In genomic region chr11:97609743-97610142, GRCm38 (mm10) we compare ENCODE assay signal across 19 mouse cellular contexts. TPM values are rescaled to one million over a fixed set of nuclear protein-coding genes. Genes with fewer than 3 reads are reported as not detected.
DNase-seq lines count a peak whose midpoint lies in the region.
"Had no signal": no experiment of that assay in that cellular context is flagged by ENCODE, and none has a peak within 500 bp of the region (broad histone marks: within the 10 kb centered on the region; RNA-seq: fewer than 3 reads in every experiment).

No protein-coding gene starts in this region.

- H3K27ac ChIP-seq in heart, embryonic 10.5 days: no peak overlapping the region
- H3K27ac ChIP-seq: embryonic facial prominence, embryonic 12.5 days; gastrocnemius, adult 2 months; heart, embryonic 13.5 days; hindbrain, embryonic 14.5 days; limb, embryonic 13.5 days; liver, embryonic 15.5 days had no signal

- WGBS in heart, embryonic 10.5 days: 89% methylated on average over 13 of the region's 13 CpGs

- no peaks in the 10 kb centered on the region for H3K9me3 ChIP-seq in heart, embryonic 10.5 days
- H3K9me3 ChIP-seq: embryonic facial prominence, embryonic 12.5 days; heart, embryonic 13.5 days; limb, embryonic 13.5 days; liver, embryonic 15.5 days had no signal

- intact Hi-C loops in left cerebral cortex, postnatal 10 days (cut with DNase I): no loop called here

- peak; percentile 73 for DNase-seq in layer of hippocampus, adult 9-11 months
- no peak for DNase-seq in layer of hippocampus, postnatal 14 days (ENCODE audit: low spot score in 2 of 2)
- DNase-seq in frontal cortex, postnatal 14 days (ENCODE audit: low spot score in 2 of 2): peak; percentile 56 to 69
- peak; percentile 55 to 69 for DNase-seq in left cerebral cortex, postnatal 10 days (ENCODE audit: extremely low spot score in 1 of 2, low spot score in 2 of 2)
- DNase-seq in right cerebral cortex, postnatal 25 days: peak; percentile 82
- no peak for DNase-seq in spleen, postnatal 10 days (ENCODE audit: low spot score in 2 of 2)
- no peak for DNase-seq in heart, embryonic 10.5 days (ENCODE audit: low spot score)
- DNase-seq: adrenal gland, postnatal 36 days; cerebellum, adult 9-10 months; gastrocnemius, adult 2 months; kidney, adult 11 months; retina, postnatal 1 day; thymus, postnatal 36 days had no signal

- H3K36me3 ChIP-seq in heart, embryonic 10.5 days: no peaks in the 10 kb centered on the region
- H3K36me3 ChIP-seq: embryonic facial prominence, embryonic 12.5 days; heart, embryonic 13.5 days; limb, embryonic 13.5 days; liver, embryonic 15.5 days had no signal

- peaks cover 33% of the 10 kb centered on the region for H3K27me3 ChIP-seq in heart, embryonic 10.5 days (ENCODE audit: insufficient read depth, poor library complexity, severe bottlenecking)
- H3K27me3 ChIP-seq: embryonic facial prominence, embryonic 12.5 days had no signal

- H3K4me1 ChIP-seq in heart, embryonic 10.5 days: no peaks in the 10 kb centered on the region; the same call in 1 of the 2 replicates
- H3K4me1 ChIP-seq: embryonic facial prominence, embryonic 12.5 days; heart, embryonic 13.5 days; limb, embryonic 13.5 days; liver, embryonic 15.5 days had no signal

- no peak overlapping the region for H3K4me3 ChIP-seq in heart, embryonic 10.5 days
- H3K4me3 ChIP-seq: embryonic facial prominence, embryonic 12.5 days; erythroblast, embryonic 14.5 days; gastrocnemius, adult 2 months; heart, embryonic 13.5 days; limb, embryonic 13.5 days; liver, embryonic 15.5 days had no signal

RNA-seq across cellular contexts. Expression of gene Epop, which starts 19.8 kb away (rescaled TPM):
- 10 to 100 TPM; 12.1 to 13.5 TPM for total RNA-seq in layer of hippocampus, postnatal 14 days (2021)
- 10 to 100 TPM; 15.0 to 18.4 TPM for total RNA-seq in left cerebral cortex, postnatal 10 days (2021)
- 1.9 and 8.5 TPM in 2 replicates for polyA plus RNA-seq in heart, embryonic 10.5 days (2016; fragmentation: Nextera tagmentation; extraction: Ambion mirVana)

RNA-seq across cellular contexts. Expression of gene Srcin1, which starts 33.8 kb away (rescaled TPM):
- 100 to 1,000 TPM; 309 to 331 TPM for total RNA-seq in layer of hippocampus, postnatal 14 days (2021)
- 100 to 1,000 TPM; 281 to 294 TPM for total RNA-seq in left cerebral cortex, postnatal 10 days (2021)
- 0.05 and 0.14 TPM in 2 replicates for polyA plus RNA-seq in heart, embryonic 10.5 days (2016; fragmentation: Nextera tagmentation; extraction: Ambion mirVana)
- polyA plus RNA-seq: erythroblast, embryonic 14.5 days; liver, embryonic 15.5 days had no signal

RNA-seq across cellular contexts. Expression of gene Mllt6, which starts 53.5 kb away (rescaled TPM):
- 10 to 100 TPM; 72.8 to 83.8 TPM for total RNA-seq in layer of hippocampus, postnatal 14 days (2021)
- total RNA-seq in left cerebral cortex, postnatal 10 days (2021): 10 to 100 TPM; 66.9 to 71.6 TPM
- polyA plus RNA-seq in heart, embryonic 10.5 days (2016; fragmentation: Nextera tagmentation; extraction: Ambion mirVana): 1.7 and 2.2 TPM in 2 replicates

Comparison
In these comparisons a context has a peak if more than half of its experiments do, and no peak if none do; other contexts are left out.
1. DNase-seq: peak in layer of hippocampus, adult 9-11 months (single experiment), frontal cortex, postnatal 14 days (2 of 2), left cerebral cortex, postnatal 10 days (2 of 2) and right cerebral cortex, postnatal 25 days (single experiment); none in layer of hippocampus, postnatal 14 days (0 of 2), spleen, postnatal 10 days (0 of 2) and heart, embryonic 10.5 days (single experiment).